Mouse (Mus musculus): ENCODE data around the gene Orai3. TPM values are rescaled to one million over a fixed set of nuclear protein-coding genes. Genes with fewer than 3 reads are reported as not detected.

The Orai3 gene
- polyA plus RNA-seq, 1 experiment from 2014 or later, result 15.8 TPM

GRCm38 (mm10) chr7:127815954-127816821 is 46.6 kb downstream of the Orai3 start:
- H3K4me3 ChIP-seq, result no peak overlapping the region
- ATAC-seq (ENCODE audit: extremely low read depth, insufficient number of reproducible peaks, low FRiP score, low TSS enrichment), result 0 out of 2 replicates have a peak, but pooled peaks have one; percentile 14
- H3K9ac ChIP-seq, result peak overlapping the region; percentile 44

GRCm38 (mm10) chr7:127817053-127817452 is 47.4 kb downstream of the Orai3 start:
- Histone ChIP-seq H3K4me2 (no peak overlapping the region), H3K4me1 (peaks cover 14% of the 10 kb centered on the region), H3K4me3 (no peak overlapping the region), H3K27me3 (replicated peaks) (no peaks in the 10 kb centered on the region), H3K36me3 (no peaks in the 10 kb centered on the region), H3K9me3 (no peaks in the 10 kb centered on the region), H3K9ac (no peak overlapping the region), H3K27ac (replicated peaks) (no peak overlapping the region)
- 68% methylated on average over 7 of the region's 7 CpGs for WGBS
- no peak for ATAC-seq (ENCODE audit: extremely low read depth, insufficient number of reproducible peaks, low FRiP score, low TSS enrichment)

More at GRCm38 (mm10) chr7:127815954-127816821, 46.6 kb downstream of the Orai3 start:
- Histone ChIP-seq H3K27ac (replicated peaks) (no peak overlapping the region; the same call in 1 of the 2 replicates), H3K27me3 (replicated peaks) (no peaks in the 10 kb centered on the region), H3K4me1 (peaks cover 14% of the 10 kb centered on the region), H3K36me3 (no peaks in the 10 kb centered on the region), H3K4me2 (no peak overlapping the region), H3K9me3 (no peaks in the 10 kb centered on the region)
- 54% methylated on average over 15 of the region's 15 CpGs for WGBS

- no peaks in the 10 kb centered on the region for H3K27me3 ChIP-seq (replicated peaks)
- no peaks in the 10 kb centered on the region for H3K9me3 ChIP-seq
- peaks cover 14% of the 10 kb centered on the region for H3K4me1 ChIP-seq
- no peak overlapping the region for H3K4me2 ChIP-seq
- no peak overlapping the region for H3K27ac ChIP-seq (replicated peaks)
- 78% methylated on average over 5 of the region's 5 CpGs for WGBS
- ATAC-seq (ENCODE audit: extremely low read depth, insufficient number of reproducible peaks, low FRiP score, low TSS enrichment), result no peak
- H3K9ac ChIP-seq, result no peak overlapping the region
- H3K36me3 ChIP-seq, result no peaks in the 10 kb centered on the region
- H3K4me3 ChIP-seq, result no peak overlapping the region
These were observed 48.2 kb downstream of the Orai3 start for GRCm38 (mm10) chr7:127817776-127818175.

- Histone ChIP-seq H3K36me3 (no peaks in the 10 kb centered on the region), H3K4me2 (no peak overlapping the region), H3K9me3 (no peaks in the 10 kb centered on the region), H3K27me3 (replicated peaks) (peaks cover 10% of the 10 kb centered on the region; the same call in 1 of the 2 replicates), H3K4me3 (no peak overlapping the region), H3K9ac (no peak overlapping the region), H3K4me1 (peaks cover 14% of the 10 kb centered on the region; the same call in 1 of the 2 replicates), H3K27ac (replicated peaks) (peak overlapping the region; percentile 53)
- no peak for ATAC-seq (ENCODE audit: extremely low read depth, insufficient number of reproducible peaks, low FRiP score, low TSS enrichment)
- WGBS, result 54% methylated on average over 13 of the region's 13 CpGs
These were observed 51.4 kb downstream of the Orai3 start for GRCm38 (mm10) chr7:127820836-127821509.

- Histone ChIP-seq H3K4me1 (0 out of 2 replicates have a peak, but pooled peaks cover 14% of the 10 kb centered on the region), H3K9ac (no peak overlapping the region), H3K36me3 (no peaks in the 10 kb centered on the region), H3K4me2 (no peak overlapping the region), H3K9me3 (no peaks in the 10 kb centered on the region), H3K27ac (replicated peaks) (no peak overlapping the region), H3K4me3 (no peak overlapping the region), H3K27me3 (replicated peaks) (peaks cover 10% of the 10 kb centered on the region; the same call in 1 of the 2 replicates)
- WGBS, result 74% methylated on average over 3 of the region's 3 CpGs
- ATAC-seq (ENCODE audit: extremely low read depth, insufficient number of reproducible peaks, low FRiP score, low TSS enrichment), result no peak
These were observed 52.9 kb downstream of the Orai3 start for GRCm38 (mm10) chr7:127822494-127822893.

GRCm38 (mm10) chr7:127823236-127824171 is 53.9 kb downstream of the Orai3 start:
- H3K9ac ChIP-seq, result peak overlapping the region; percentile 83
- 70% methylated on average over 11 of the region's 11 CpGs for WGBS
- H3K4me1 ChIP-seq, result 0 out of 2 replicates have a peak, but pooled peaks cover 14% of the 10 kb centered on the region
- H3K4me2 ChIP-seq, result peak overlapping the region; percentile 76
- H3K9me3 ChIP-seq, result no peaks in the 10 kb centered on the region
- no peaks in the 10 kb centered on the region for H3K36me3 ChIP-seq
- peak overlapping the region; percentile 60 for H3K4me3 ChIP-seq
- no peak overlapping the region for H3K27ac ChIP-seq (replicated peaks)
- peaks cover 10% of the 10 kb centered on the region; the same call in 1 of the 2 replicates for H3K27me3 ChIP-seq (replicated peaks)
- no peak for ATAC-seq (ENCODE audit: extremely low read depth, insufficient number of reproducible peaks, low FRiP score, low TSS enrichment)

- H3K9ac ChIP-seq, result peak within 1 kb of the TSS; percentile 83
- no peaks in the 10 kb centered on the region for H3K36me3 ChIP-seq
- peak within 1 kb of the TSS; percentile 60 for H3K4me3 ChIP-seq
- H3K4me2 ChIP-seq, result peak within 1 kb of the TSS; percentile 76
- WGBS, result 4% methylated on average over 35 of the region's 38 CpGs
- 0 out of 2 replicates have a peak, but pooled peaks cover 14% of the 10 kb centered on the region for H3K4me1 ChIP-seq
- H3K27me3 ChIP-seq (replicated peaks), result peaks cover 10% of the 10 kb centered on the region; the same call in 1 of the 2 replicates
- H3K27ac ChIP-seq (replicated peaks), result no peak within 1 kb of the TSS
- ATAC-seq (ENCODE audit: extremely low read depth, insufficient number of reproducible peaks, low FRiP score, low TSS enrichment), result no peak; the same call in 1 of the 2 replicates
- H3K9me3 ChIP-seq, result no peaks in the 10 kb centered on the region
These were observed 54.7 kb downstream of the Orai3 start, which contains the start of the genes Stx4a and Stx1b for GRCm38 (mm10) chr7:127824176-127824871. Gene Stx4a, plus strand, starts transcription at chr7:127824294. Gene Stx1b, minus strand, starts transcription at chr7:127824549.

Other genes with a start within 250 kb of the Orai3 start
- gene Tmem265, start 208.4 kb upstream of the Orai3 start, polyA plus RNA-seq (2015; fragmentation: Nextera tagmentation; extraction: Ambion mirVana), result 0.47 and 3.5 TPM in 2 replicates
- 30.2 and 34.3 TPM in 2 replicates for gene Phkg2, start 196.5 kb upstream of the Orai3 start, polyA plus RNA-seq (2015; fragmentation: Nextera tagmentation; extraction: Ambion mirVana)
- gene Ccdc189, start 181.2 kb upstream of the Orai3 start, polyA plus RNA-seq (2015; fragmentation: Nextera tagmentation; extraction: Ambion mirVana), result 7.8 and 8.4 TPM in 2 replicates
- 25.7 and 26.9 TPM in 2 replicates for gene Rnf40, start 181.0 kb upstream of the Orai3 start, polyA plus RNA-seq (2015; fragmentation: Nextera tagmentation; extraction: Ambion mirVana)
- gene Zfp629, start 154.0 kb upstream of the Orai3 start, polyA plus RNA-seq (2015; fragmentation: Nextera tagmentation; extraction: Ambion mirVana), result 8.4 and 9.5 TPM in 2 replicates
- gene Bcl7c, start 60.9 kb upstream of the Orai3 start, polyA plus RNA-seq (2015; fragmentation: Nextera tagmentation; extraction: Ambion mirVana), result 30.7 and 35.8 TPM in 2 replicates
- gene Ctf1, start 57.1 kb upstream of the Orai3 start, polyA plus RNA-seq (2015; fragmentation: Nextera tagmentation; extraction: Ambion mirVana), result 4.6 TPM in 2 replicates
- 0.08 TPM in 1 of 2 replicates, not detected in the other for gene Ctf2, start 37.6 kb upstream of the Orai3 start, polyA plus RNA-seq (2015; fragmentation: Nextera tagmentation; extraction: Ambion mirVana)
- gene Fbxl19, start 25.3 kb upstream of the Orai3 start, polyA plus RNA-seq (2015; fragmentation: Nextera tagmentation; extraction: Ambion mirVana), result 1.8 and 3.0 TPM in 2 replicates
- 12.6 and 17.0 TPM in 2 replicates for gene Setd1a, start 6.9 kb downstream of the Orai3 start, polyA plus RNA-seq (2015; fragmentation: Nextera tagmentation; extraction: Ambion mirVana)
- not detected in 2 replicates for gene Gm49388, start 15.8 kb downstream of the Orai3 start, polyA plus RNA-seq (2015; fragmentation: Nextera tagmentation; extraction: Ambion mirVana)
- 19.5 and 21.6 TPM in 2 replicates for gene Hsd3b7, start 30.8 kb downstream of the Orai3 start, polyA plus RNA-seq (2015; fragmentation: Nextera tagmentation; extraction: Ambion mirVana)
- gene Stx4a, start 54.5 kb downstream of the Orai3 start, polyA plus RNA-seq (2015; fragmentation: Nextera tagmentation; extraction: Ambion mirVana), result 39.2 and 48.9 TPM in 2 replicates
- gene Stx1b, start 54.7 kb downstream of the Orai3 start, polyA plus RNA-seq (2015; fragmentation: Nextera tagmentation; extraction: Ambion mirVana), result 1.1 and 1.7 TPM in 2 replicates
- gene Zfp646, start 106.4 kb downstream of the Orai3 start, polyA plus RNA-seq (2015; fragmentation: Nextera tagmentation; extraction: Ambion mirVana), result 5.6 and 6.6 TPM in 2 replicates
- 9.7 and 10.4 TPM in 2 replicates for gene Zfp668, start 107.0 kb downstream of the Orai3 start, polyA plus RNA-seq (2015; fragmentation: Nextera tagmentation; extraction: Ambion mirVana)
- 1.4 and 1.5 TPM in 2 replicates for gene Prss53, start 121.2 kb downstream of the Orai3 start, polyA plus RNA-seq (2015; fragmentation: Nextera tagmentation; extraction: Ambion mirVana)
- not detected in 2 replicates for gene Gm21974, start 125.6 kb downstream of the Orai3 start, polyA plus RNA-seq (2015; fragmentation: Nextera tagmentation; extraction: Ambion mirVana)
- 109 and 120 TPM in 2 replicates for gene Vkorc1, start 125.8 kb downstream of the Orai3 start, polyA plus RNA-seq (2015; fragmentation: Nextera tagmentation; extraction: Ambion mirVana)
- 145 and 150 TPM in 2 replicates for gene Bckdk, start 134.3 kb downstream of the Orai3 start, polyA plus RNA-seq (2015; fragmentation: Nextera tagmentation; extraction: Ambion mirVana)
- gene Kat8, start 142.7 kb downstream of the Orai3 start, polyA plus RNA-seq (2015; fragmentation: Nextera tagmentation; extraction: Ambion mirVana), result 25.1 and 27.0 TPM in 2 replicates
- 1.6 and 1.8 TPM in 2 replicates for gene Prss8, start 160.3 kb downstream of the Orai3 start, polyA plus RNA-seq (2015; fragmentation: Nextera tagmentation; extraction: Ambion mirVana)
- gene Prss36, start 176.9 kb downstream of the Orai3 start, polyA plus RNA-seq (2015; fragmentation: Nextera tagmentation; extraction: Ambion mirVana), result 8.4 and 8.6 TPM in 2 replicates
- gene Fus, start 197.6 kb downstream of the Orai3 start, polyA plus RNA-seq (2015; fragmentation: Nextera tagmentation; extraction: Ambion mirVana), result 310 and 313 TPM in 2 replicates
- gene Pycard, start 224.1 kb downstream of the Orai3 start, polyA plus RNA-seq (2015; fragmentation: Nextera tagmentation; extraction: Ambion mirVana), result 39.1 and 42.6 TPM in 2 replicates
- gene Trim72, start 234.1 kb downstream of the Orai3 start, polyA plus RNA-seq (2015; fragmentation: Nextera tagmentation; extraction: Ambion mirVana), result 0.76 and 1.0 TPM in 2 replicates

All from heart, embryonic 13.5 days (tissue).